Mouse (Mus musculus) ES-E14 (cell line): Measurements from ENCODE around the gene Atp1a4. TPM values are rescaled to one million over a fixed set of nuclear protein-coding genes. Genes with fewer than 3 reads are reported as not detected.

Source experiments
- DNase-seq: peaks from one replicate; pipeline ENCODE4 v3.0.0-alpha.2; 2013; ENCODE audit warnings: low read depth, low spot score
- H3K27ac ChIP-seq: 2 replicates; pipeline ENCODE4 v1.5.1; 2012; ENCODE audit warnings: low read depth, mild to moderate bottlenecking, low read length, moderate library complexity, mixed read lengths; ENCODE audit not compliant: poor library complexity, insufficient read depth, severe bottlenecking
- H3K36me3 ChIP-seq: 2 replicates; pipeline ENCODE4 v1.6.1; 2012; ENCODE audit warnings: mild to moderate bottlenecking, low read length, moderate library complexity, mixed read lengths; ENCODE audit not compliant: control insufficient read depth, poor library complexity, insufficient read depth, severe bottlenecking
- H3K4me1 ChIP-seq, 2 experiments: fragments of 150-350 bp in 1 of 2; sonication (generic) in 1 of 2; 2 replicates each; pipeline ENCODE4 v1.6.1; 2012; ENCODE audit warnings: low read length in 2 of 2, mild to moderate bottlenecking in 1 of 2, mixed read lengths in 1 of 2; ENCODE audit not compliant: control insufficient read depth in 2 of 2, insufficient read depth in 2 of 2, poor library complexity in 1 of 2
- H3K4me3 ChIP-seq, 2 experiments: fragments of 150-350 bp in 1 of 2; sonication (generic) in 1 of 2; 2 replicates each; pipeline ENCODE4 v1.5.1; 2012; ENCODE audit warnings: low read length in 2 of 2, low read depth in 1 of 2, mild to moderate bottlenecking in 1 of 2, mixed read lengths in 1 of 2; ENCODE audit not compliant: insufficient read depth in 1 of 2, poor library complexity in 1 of 2, severe bottlenecking in 1 of 2
- H3K9ac ChIP-seq: 2 replicates; pipeline ENCODE4 v1.6.1; 2012; ENCODE audit warnings: low read depth, mild to moderate bottlenecking, low read length, mixed read lengths; ENCODE audit not compliant: poor library complexity, insufficient read depth, severe bottlenecking
- H3K9me3 ChIP-seq: fragments of 150-350 bp; sonication (generic); 2 replicates; pipeline ENCODE4 v1.6.1; 2012; ENCODE audit warnings: low read depth, mild to moderate bottlenecking, low read length; ENCODE audit not compliant: control insufficient read depth, insufficient read depth
- CHD2 ChIP-seq: IDR thresholded peaks from 2 replicates; pipeline ENCODE4 v1.6.1; 2014; ENCODE audit warnings: mild to moderate bottlenecking, low read depth, low read length, inconsistent platforms
- HCFC1 ChIP-seq: IDR thresholded peaks from 2 replicates; pipeline ENCODE4 v1.6.1; 2012; ENCODE audit warnings: low read length, inconsistent platforms, borderline replicate concordance; ENCODE audit not compliant: insufficient read depth
- MAFK ChIP-seq: IDR thresholded peaks from 2 replicates; pipeline ENCODE4 v1.6.1; 2014; ENCODE audit warnings: mild to moderate bottlenecking, low read depth, low read length, inconsistent platforms; ENCODE audit not compliant: insufficient read depth
- ZC3H11A ChIP-seq: IDR thresholded peaks from 2 replicates; pipeline ENCODE4 v1.6.1; 2012; ENCODE audit warnings: low read depth, mild to moderate bottlenecking, inconsistent platforms, low read length, borderline replicate concordance
- ZNF384 ChIP-seq: IDR thresholded peaks from 2 replicates; pipeline ENCODE4 v1.6.1; 2012; ENCODE audit warnings: low read depth, low read length, inconsistent platforms
- in situ Hi-C, 2 experiments: fragments of 600-800 bp; cut with MboI; formaldehyde crosslinking; loops; one replicate each; pipeline ENCODE4 v1.15.1; 2025; ENCODE audit warnings: low sequenced_read_pairs in 2 of 2, inconsistent platforms in 1 of 2; ENCODE audit not compliant: unreplicated experiment in 2 of 2
- total RNA-seq: library from RNA; depleted of rRNA; stranded (reverse); fragments of 300-350 nt; gene quantifications from 2 replicates; pipeline ENCODE4 v1.2.3, GENCODE M21; 2012

Atp1a4 gene
- total RNA-seq, 1 experiment = 2.2 TPM

- in situ Hi-C loops = no loop called here
Measured at GRCm38 (mm10) chr1:172286740-172287139, 28.5 kb upstream of the Atp1a4 start.

GRCm38 (mm10) chr1:172284221-172284620 is 26.0 kb upstream of the Atp1a4 start:
- H3K4me1 ChIP-seq = peaks cover 0 to 4% of the 10 kb centered on the region in 2 experiments; a peak in 1 of 4 replicates
- DNase-seq = no peak
- no peaks in the 10 kb centered on the region for H3K36me3 ChIP-seq
- in situ Hi-C loops = no loop called here
- no peak for TF ChIP-seq HCFC1
- TF ChIP-seq CHD2 = no peak
- no peak for TF ChIP-seq ZC3H11A
- no peak for TF ChIP-seq ZNF384
- TF ChIP-seq MAFK = no peak
- H3K4me3 ChIP-seq = no peak overlapping the region
- no peaks in the 10 kb centered on the region for H3K9me3 ChIP-seq
- no peak overlapping the region for H3K27ac ChIP-seq
- H3K9ac ChIP-seq = no peak overlapping the region

More at GRCm38 (mm10) chr1:172286740-172287139, 28.5 kb upstream of the Atp1a4 start:
- Histone ChIP-seq H3K4me3 (no peak overlapping the region), H3K36me3 (no peaks in the 10 kb centered on the region), H3K27ac (no peak overlapping the region), H3K9me3 (no peaks in the 10 kb centered on the region), H3K4me1 (0 out of 4 replicates have a peak, but pooled peaks cover 0 to 1% of the 10 kb centered on the region in 2 experiments), H3K9ac (no peak overlapping the region)
- no peak for TF ChIP-seq ZC3H11A
- TF ChIP-seq HCFC1 = no peak
- TF ChIP-seq CHD2 = no peak
- no peak for TF ChIP-seq MAFK
- TF ChIP-seq ZNF384 = no peak
- no peak for DNase-seq

DNA sequence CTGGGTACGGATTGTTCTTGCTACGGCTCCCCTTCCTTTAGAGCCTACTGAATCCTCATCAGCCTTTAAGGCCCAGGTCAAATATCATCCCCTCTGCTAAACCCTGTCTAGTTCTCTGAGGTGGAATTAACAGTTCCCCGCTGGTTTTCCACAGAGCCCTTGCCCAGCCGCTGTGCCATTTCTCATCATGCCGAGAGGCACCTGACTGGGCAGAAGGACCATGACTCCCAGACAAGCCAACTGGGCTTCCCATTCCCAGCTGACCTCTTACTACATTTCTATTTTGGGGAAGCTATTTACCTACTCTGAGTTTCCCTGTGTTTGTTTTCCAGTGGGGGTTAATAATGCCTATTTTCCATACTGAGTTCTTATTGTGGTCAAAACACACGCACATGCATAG is 24.9 kb upstream of the Atp1a4 start:
- DNase-seq = no peak
- Histone ChIP-seq H3K36me3 (no peaks in the 10 kb centered on the region), H3K27ac (no peak overlapping the region), H3K9me3 (no peaks in the 10 kb centered on the region), H3K9ac (no peak overlapping the region), H3K4me3 (no peak overlapping the region), H3K4me1 (peaks cover 0 to 4% of the 10 kb centered on the region in 2 experiments; a peak in 1 of 4 replicates)
- TF ChIP-seq ZC3H11A (no peak), ZNF384 (no peak), MAFK (no peak), CHD2 (no peak), HCFC1 (no peak)
- in situ Hi-C loops = no loop called here

- no peaks in the 10 kb centered on the region for H3K9me3 ChIP-seq
- H3K27ac ChIP-seq = no peak overlapping the region
- in situ Hi-C loops = no loop called here
- peaks cover 0 to 4% of the 10 kb centered on the region in 2 experiments; a peak in 1 of 4 replicates for H3K4me1 ChIP-seq
- no peak overlapping the region for H3K4me3 ChIP-seq
- H3K9ac ChIP-seq = no peak overlapping the region
- TF ChIP-seq ZNF384 = no peak
- no peak for TF ChIP-seq CHD2
- TF ChIP-seq MAFK = no peak
- no peak for TF ChIP-seq HCFC1
- no peak for TF ChIP-seq ZC3H11A
- DNase-seq = no peak
- no peaks in the 10 kb centered on the region for H3K36me3 ChIP-seq
Measured at GRCm38 (mm10) chr1:172281522-172282254, 23.5 kb upstream of the Atp1a4 start.
